Mouse (Mus musculus) ES-Bruce4 (cell line): ENCODE data around the gene Prrc2a.

Experiments used
- CTCF ChIP-seq: IDR thresholded peaks from one replicate; pipeline ENCODE4 v1.8.1; 2011; ENCODE audit warnings: low read depth, low read length
- EP300 ChIP-seq: IDR thresholded peaks from 2 replicates; pipeline ENCODE4 v1.6.1; 2011; ENCODE audit warnings: low read depth, low read length; ENCODE audit not compliant: insufficient read depth
- POLR2A ChIP-seq: IDR thresholded peaks from one replicate; pipeline ENCODE4 v1.8.1; 2011; ENCODE audit warnings: low read length; ENCODE audit not compliant: insufficient read depth

DNA sequence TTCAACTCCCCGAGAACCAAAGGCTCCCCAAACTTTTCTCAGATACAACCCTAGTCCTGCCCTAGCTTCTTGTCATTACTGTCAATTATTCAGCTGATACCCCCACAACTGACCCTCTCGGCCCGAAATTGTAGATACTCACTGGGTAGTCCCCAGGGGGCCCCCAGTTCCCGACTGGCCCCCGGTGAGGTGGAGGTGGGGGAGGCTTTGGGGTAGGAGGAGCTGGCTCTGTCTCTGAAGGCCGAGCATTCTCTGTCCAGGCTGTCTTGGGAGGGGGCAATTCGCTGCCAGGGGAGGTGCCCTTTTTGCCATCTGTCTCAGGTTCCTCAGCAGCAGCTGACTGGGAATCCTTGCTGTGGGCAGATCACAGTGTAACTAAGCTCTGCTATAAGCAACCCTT is 5.1 kb downstream of the Prrc2a start:
- TF ChIP-seq POLR2A (no peak), CTCF (no peak), EP300 (no peak)
